Mouse (Mus musculus) heart, embryonic 12.5 days (tissue): ENCODE results near the gene Chd1l. TPM values are rescaled to one million over a fixed set of nuclear protein-coding genes. Genes with fewer than 3 reads are reported as not detected.
A peak's percentile ranks its signal among the peaks of the same experiment; 100 is the strongest.

ENCODE experiments used
- ATAC-seq: fragments of 200-750 bp; cut with Nextera tagmentation; 2 replicates; pipeline ENCODE4 v1.8.0; 2017; ENCODE audit warnings: moderate TSS enrichment, moderate library complexity; ENCODE audit not compliant: insufficient number of reproducible peaks, low FRiP score
- H3K27ac ChIP-seq: fragments of 300-500 bp; sonication (generic); 2 replicates; pipeline ENCODE4 v1.5.1; 2016; ENCODE audit warnings: mild to moderate bottlenecking, moderate library complexity; ENCODE audit not compliant: poor library complexity, severe bottlenecking
- H3K27me3 ChIP-seq: fragments of 300-500 bp; sonication (generic); replicated peaks from 2 replicates; pipeline ENCODE4 v1.6.1; 2016; ENCODE audit warnings: mild to moderate bottlenecking, moderate library complexity
- H3K36me3 ChIP-seq: fragments of 300-500 bp; sonication (generic); 2 replicates; pipeline ENCODE4 v1.6.1; 2016; ENCODE audit warnings: mild to moderate bottlenecking, moderate library complexity
- H3K4me1 ChIP-seq: fragments of 300-500 bp; sonication (generic); replicated peaks from 2 replicates; pipeline ENCODE4 v1.6.1; 2016; ENCODE audit warnings: mild to moderate bottlenecking
- H3K4me2 ChIP-seq: fragments of 300-500 bp; sonication (generic); 2 replicates; pipeline ENCODE4 v1.6.1; 2016; ENCODE audit warnings: mild to moderate bottlenecking, moderate library complexity
- H3K4me3 ChIP-seq: fragments of 300-500 bp; sonication (generic); 2 replicates; pipeline ENCODE4 v1.5.1; 2016; ENCODE audit warnings: mild to moderate bottlenecking
- H3K9ac ChIP-seq: fragments of 300-500 bp; sonication (generic); 2 replicates; pipeline ENCODE4 v1.6.1; 2016; ENCODE audit warnings: mild to moderate bottlenecking, moderate library complexity
- H3K9me3 ChIP-seq: fragments of 300-500 bp; sonication (generic); replicated peaks from 2 replicates; pipeline ENCODE4 v1.6.1; 2016; ENCODE audit warnings: mild to moderate bottlenecking, moderate library complexity
- WGBS: fragments of 180-500 bp; shearing (Covaris S2); methylation state at CpG from one replicate; pipeline ENCODE4 v1.1.7; 2016; 5-methylcytosine and 5-hydroxymethylcytosine counted together
- polyA plus RNA-seq: library from polyadenylated mRNA; unstranded; fragments of >200 nt; fragmentation: Nextera tagmentation; extraction: Ambion mirVana; gene quantifications from 2 replicates; pipeline ENCODE4 v1.2.1, GENCODE M21; 2016

The Chd1l gene
- 19.0 and 19.7 TPM in 2 replicates for polyA plus RNA-seq

GRCm38 (mm10) chr3:97609845-97610410 is at the start of gene Chd1l:
TSS of gene Chd1l (minus strand) at chr3:97610203.
- Histone ChIP-seq H3K9ac (peak within 1 kb of the TSS; percentile 82), H3K27ac (peak within 1 kb of the TSS; percentile 83), H3K4me3 (peak within 1 kb of the TSS; percentile 68), H3K4me1 (peaks cover 11% of the 10 kb centered on the region; the same call in 1 of the 2 replicates), H3K9me3 (no peaks in the 10 kb centered on the region), H3K36me3 (no peaks in the 10 kb centered on the region), H3K4me2 (peak within 1 kb of the TSS; percentile 86), H3K27me3 (0 out of 2 replicates have a peak, but pooled peaks cover 3% of the 10 kb centered on the region)
- peak; percentile 91 for ATAC-seq
- under 1% methylated on average over 56 of the region's 56 CpGs for WGBS

- Histone ChIP-seq H3K36me3 (peaks cover 27% of the 10 kb centered on the region), H3K9ac (peak overlapping the region; percentile 82), H3K9me3 (peaks cover 3% of the 10 kb centered on the region), H3K4me1 (peaks cover 32% of the 10 kb centered on the region), H3K27ac (no peak overlapping the region), H3K4me2 (peak overlapping the region; percentile 80), H3K4me3 (peak overlapping the region; percentile 83), H3K27me3 (no peaks in the 10 kb centered on the region)
- 72% methylated on average over 7 of the region's 7 CpGs for WGBS
- ATAC-seq = no peak
Observed at GRCm38 (mm10) chr3:97659746-97660145, 49.7 kb upstream of the Chd1l start.

- peak overlapping the region; percentile 83 for H3K4me3 ChIP-seq
- H3K27ac ChIP-seq = peak overlapping the region; percentile 72
- WGBS = under 1% methylated on average over 47 of the region's 50 CpGs
- H3K9me3 ChIP-seq = peaks cover 4% of the 10 kb centered on the region
- H3K9ac ChIP-seq = peak overlapping the region; percentile 82
- peaks cover 16% of the 10 kb centered on the region for H3K36me3 ChIP-seq
- H3K4me2 ChIP-seq = peak overlapping the region; percentile 80
- peak; percentile 86 for ATAC-seq
- peaks cover 32% of the 10 kb centered on the region for H3K4me1 ChIP-seq
- H3K27me3 ChIP-seq = no peaks in the 10 kb centered on the region
Observed at GRCm38 (mm10) chr3:97658426-97659193, 48.6 kb upstream of the Chd1l start.

GRCm38 (mm10) chr3:97657655-97658411 is 47.8 kb upstream of the Chd1l start, which contains the start of gene Prkab2:
TSS of gene Prkab2 (plus strand) at chr3:97658193.
- Histone ChIP-seq H3K4me3 (peak within 1 kb of the TSS; percentile 83), H3K27ac (peak within 1 kb of the TSS; percentile 72), H3K36me3 (peaks cover 8% of the 10 kb centered on the region), H3K4me1 (peaks cover 32% of the 10 kb centered on the region), H3K4me2 (peak within 1 kb of the TSS; percentile 80), H3K9ac (peak within 1 kb of the TSS; percentile 82), H3K9me3 (peaks cover 4% of the 10 kb centered on the region), H3K27me3 (no peaks in the 10 kb centered on the region)
- ATAC-seq = peak; percentile 96
- WGBS = 2% methylated on average over 51 of the region's 51 CpGs

- H3K36me3 ChIP-seq = no peaks in the 10 kb centered on the region
- H3K4me2 ChIP-seq = no peak overlapping the region
- H3K9ac ChIP-seq = no peak overlapping the region
- no peak overlapping the region for H3K27ac ChIP-seq
- peaks cover 29% of the 10 kb centered on the region for H3K4me1 ChIP-seq
- 81% methylated on average over 8 of the region's 8 CpGs for WGBS
- no peak for ATAC-seq
- peaks cover 4% of the 10 kb centered on the region for H3K9me3 ChIP-seq
- H3K27me3 ChIP-seq = no peaks in the 10 kb centered on the region
- H3K4me3 ChIP-seq = no peak overlapping the region
Observed at GRCm38 (mm10) chr3:97654901-97655300, 44.9 kb upstream of the Chd1l start.

GRCm38 (mm10) chr3:97653781-97654180 is 43.8 kb upstream of the Chd1l start:
- ATAC-seq = no peak
- Histone ChIP-seq H3K27me3 (no peaks in the 10 kb centered on the region), H3K9me3 (peaks cover 4% of the 10 kb centered on the region), H3K4me2 (no peak overlapping the region), H3K4me1 (peaks cover 18% of the 10 kb centered on the region), H3K36me3 (no peaks in the 10 kb centered on the region), H3K4me3 (no peak overlapping the region), H3K9ac (no peak overlapping the region), H3K27ac (no peak overlapping the region)
- 89% methylated on average over 5 of the region's 5 CpGs for WGBS

- Histone ChIP-seq H3K4me1 (peaks cover 13% of the 10 kb centered on the region; the same call in 1 of the 2 replicates), H3K9ac (peak overlapping the region; percentile 0; the same call in 1 of the 2 replicates), H3K27ac (peak overlapping the region; percentile 81), H3K9me3 (peaks cover 4% of the 10 kb centered on the region), H3K4me3 (peak overlapping the region; percentile 9), H3K36me3 (no peaks in the 10 kb centered on the region), H3K27me3 (no peaks in the 10 kb centered on the region), H3K4me2 (peak overlapping the region; percentile 55)
- 50% methylated on average over 10 of the region's 10 CpGs for WGBS
- no peak for ATAC-seq
Observed at GRCm38 (mm10) chr3:97651604-97652003, 41.6 kb upstream of the Chd1l start.

GRCm38 (mm10) chr3:97649469-97649868 is 39.5 kb upstream of the Chd1l start:
- Histone ChIP-seq H3K9ac (no peak overlapping the region), H3K27ac (no peak overlapping the region), H3K36me3 (no peaks in the 10 kb centered on the region), H3K4me3 (no peak overlapping the region), H3K4me1 (peaks cover 10% of the 10 kb centered on the region; the same call in 1 of the 2 replicates), H3K9me3 (no peaks in the 10 kb centered on the region), H3K4me2 (no peak overlapping the region), H3K27me3 (no peaks in the 10 kb centered on the region)
- no peak for ATAC-seq
- WGBS = 69% methylated on average over 6 of the region's 6 CpGs

- no peak overlapping the region for H3K4me3 ChIP-seq
- 74% methylated on average over 3 of the region's 3 CpGs for WGBS
- H3K4me2 ChIP-seq = no peak overlapping the region
- ATAC-seq = no peak
- H3K27ac ChIP-seq = no peak overlapping the region
- H3K27me3 ChIP-seq = no peaks in the 10 kb centered on the region
- no peak overlapping the region for H3K9ac ChIP-seq
- peaks cover 10% of the 10 kb centered on the region; the same call in 1 of the 2 replicates for H3K4me1 ChIP-seq
- H3K36me3 ChIP-seq = no peaks in the 10 kb centered on the region
- no peaks in the 10 kb centered on the region for H3K9me3 ChIP-seq
Observed at GRCm38 (mm10) chr3:97649022-97649421, 39.0 kb upstream of the Chd1l start.

GRCm38 (mm10) chr3:97648518-97648917 is 38.5 kb upstream of the Chd1l start:
- H3K4me1 ChIP-seq = peaks cover 12% of the 10 kb centered on the region
- H3K9ac ChIP-seq = no peak overlapping the region
- H3K4me2 ChIP-seq = no peak overlapping the region
- 36% methylated on average over 1 of the region's 1 CpGs for WGBS
- H3K27me3 ChIP-seq = no peaks in the 10 kb centered on the region
- no peak for ATAC-seq
- no peaks in the 10 kb centered on the region for H3K9me3 ChIP-seq
- no peak overlapping the region for H3K4me3 ChIP-seq
- H3K27ac ChIP-seq = no peak overlapping the region
- H3K36me3 ChIP-seq = no peaks in the 10 kb centered on the region

GRCm38 (mm10) chr3:97642001-97642400 is 32.0 kb upstream of the Chd1l start:
- Histone ChIP-seq H3K27me3 (no peaks in the 10 kb centered on the region), H3K27ac (no peak overlapping the region), H3K4me2 (no peak overlapping the region), H3K9ac (no peak overlapping the region), H3K36me3 (no peaks in the 10 kb centered on the region), H3K9me3 (no peaks in the 10 kb centered on the region), H3K4me3 (no peak overlapping the region), H3K4me1 (peaks cover 2% of the 10 kb centered on the region; the same call in 1 of the 2 replicates)
- 74% methylated on average over 9 of the region's 9 CpGs for WGBS
- ATAC-seq = no peak
